Mouse (Mus musculus): ENCODE measurements around the gene Jup.

- TF ChIP-seq TAL1 (IDR thresholded peaks at IDR 0.05; ENCODE audit: low read length) (no peak), GATA1 (IDR thresholded peaks at IDR 0.05; ENCODE audit: low read length) (no peak)
Observed at GRCm38 (mm10) chr11:100408076-100408834, 10.7 kb upstream of the Jup start.

Measured in erythroblast, embryonic 14.5 days (primary cell).